Mouse (Mus musculus): Measurements from ENCODE around the gene Ccn2.

The Ccn2 gene

GRCm38 (mm10) chr10:24642796-24643580 is 47.7 kb downstream of the Ccn2 start:
- no peak for DNase-seq

GRCm38 (mm10) chr10:24645169-24645568 is 49.9 kb downstream of the Ccn2 start:
- DNase-seq = no peak
